Mouse (Mus musculus) limb, embryonic 13.5 days (tissue): ENCODE measurements around the gene Nprl3. TPM values are rescaled to one million over a fixed set of nuclear protein-coding genes. Genes with fewer than 3 reads are reported as not detected.
A peak's percentile ranks its signal among the peaks of the same experiment; 100 is the strongest.

Source experiments
- ATAC-seq: fragments of 200-750 bp; cut with Nextera tagmentation; 2 replicates; pipeline ENCODE4 v1.8.0; 2017; ENCODE audit warnings: low read depth, moderate number of reproducible peaks, moderate TSS enrichment; ENCODE audit not compliant: low FRiP score
- H3K27ac ChIP-seq: fragments of 300-500 bp; sonication (generic); 2 replicates; pipeline ENCODE4 v1.5.1; 2015; ENCODE audit warnings: inconsistent platforms, mild to moderate bottlenecking, moderate library complexity
- H3K27me3 ChIP-seq: fragments of 300-500 bp; sonication (generic); 2 replicates; pipeline ENCODE4 v1.6.1; 2015; ENCODE audit warnings: mild to moderate bottlenecking, inconsistent platforms
- H3K36me3 ChIP-seq: fragments of 300-500 bp; sonication (generic); 2 replicates; pipeline ENCODE4 v1.6.1; 2015; ENCODE audit warnings: inconsistent platforms, mild to moderate bottlenecking, moderate library complexity
- H3K4me1 ChIP-seq: fragments of 300-500 bp; sonication (generic); 2 replicates; pipeline ENCODE4 v1.6.1; 2015; ENCODE audit warnings: inconsistent platforms
- H3K4me2 ChIP-seq: fragments of 300-500 bp; sonication (generic); replicated peaks from 2 replicates; pipeline ENCODE4 v1.6.1; 2015; ENCODE audit warnings: inconsistent platforms, mild to moderate bottlenecking, moderate library complexity
- H3K4me3 ChIP-seq: fragments of 300-500 bp; sonication (generic); 2 replicates; pipeline ENCODE4 v1.5.1; 2015; ENCODE audit warnings: moderate library complexity, mild to moderate bottlenecking, inconsistent platforms
- H3K9ac ChIP-seq: fragments of 300-500 bp; sonication (generic); 2 replicates; pipeline ENCODE4 v1.6.1; 2015; ENCODE audit warnings: mild to moderate bottlenecking, inconsistent platforms
- H3K9me3 ChIP-seq: fragments of 300-500 bp; sonication (generic); 2 replicates; pipeline ENCODE4 v1.6.1; 2016; ENCODE audit warnings: inconsistent platforms
- WGBS: fragments of 180-500 bp; shearing (Covaris S2); methylation state at CpG from one replicate; pipeline ENCODE4 v1.1.7; 2015; 5-methylcytosine and 5-hydroxymethylcytosine counted together
- polyA plus RNA-seq: library from polyadenylated mRNA; unstranded; fragments of >200 nt; fragmentation: Nextera tagmentation; extraction: Ambion mirVana; gene quantifications from 2 replicates; pipeline ENCODE4 v1.2.1, GENCODE M21; 2015

The Nprl3 gene
- polyA plus RNA-seq, 1 experiment from 2014 or later, result 47.0 TPM

DNA sequence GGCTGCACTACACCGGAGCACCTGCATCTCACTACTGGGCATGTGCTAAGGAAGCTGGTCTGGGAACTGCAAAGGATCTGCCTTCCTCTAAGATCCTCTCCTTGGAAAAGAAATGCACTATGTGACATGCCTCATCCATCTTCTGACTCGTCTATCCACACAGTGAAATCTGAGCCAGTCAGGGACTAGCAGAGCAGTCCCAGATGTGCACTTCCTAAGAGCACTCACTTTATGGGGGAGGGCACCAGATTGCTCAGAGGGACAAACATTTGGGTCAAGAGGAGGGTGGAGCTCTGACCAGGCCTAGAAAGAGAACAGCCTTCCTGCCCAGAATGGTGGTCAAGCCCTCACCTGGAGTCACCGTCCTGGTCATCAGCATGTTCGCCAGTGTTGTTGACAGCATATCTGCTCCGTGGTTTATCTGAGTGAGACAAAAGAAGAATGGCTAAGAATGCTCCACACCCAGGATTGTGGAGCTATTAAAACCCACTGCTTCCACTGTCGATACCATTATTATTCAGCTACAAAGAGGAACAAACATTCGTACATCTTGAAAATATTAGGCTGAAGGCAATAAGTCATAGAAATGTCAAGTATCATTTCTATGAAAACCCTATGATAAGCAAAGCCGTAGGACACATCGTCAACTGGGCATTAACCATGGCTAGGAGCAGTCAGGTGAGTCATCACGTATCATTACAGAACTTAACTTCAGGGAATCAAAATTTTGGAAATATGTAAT is 4.7 kb downstream of the Nprl3 start:
- peaks cover 24% of the 10 kb centered on the region for H3K36me3 ChIP-seq
- no peak overlapping the region for H3K9ac ChIP-seq
- H3K27me3 ChIP-seq, result no peaks in the 10 kb centered on the region
- no peak overlapping the region for H3K4me3 ChIP-seq
- H3K9me3 ChIP-seq, result no peaks in the 10 kb centered on the region
- WGBS, result 73% methylated on average over 10 of the region's 10 CpGs
- H3K4me1 ChIP-seq, result peaks cover 12% of the 10 kb centered on the region
- ATAC-seq, result no peak
- no peak overlapping the region for H3K4me2 ChIP-seq
- H3K27ac ChIP-seq, result no peak overlapping the region

DNA sequence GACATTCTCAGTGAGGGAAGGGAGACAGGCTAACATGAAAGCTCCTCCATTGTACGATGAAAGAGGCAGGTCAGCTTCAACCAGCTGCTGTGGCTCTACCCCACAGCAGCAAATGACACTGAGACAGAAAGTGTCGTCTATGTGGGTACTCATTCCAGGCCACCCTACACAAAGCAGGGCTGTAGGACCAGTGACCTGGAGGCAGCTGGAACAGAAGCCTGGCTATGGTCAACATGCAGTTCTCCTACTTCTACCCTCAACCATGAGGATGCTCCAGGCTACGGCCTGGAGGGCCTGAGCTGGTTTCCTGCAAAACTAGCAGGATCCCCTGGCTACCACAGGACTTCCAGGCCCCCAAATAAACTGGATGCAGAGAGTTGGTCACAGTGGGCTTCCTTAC is 10.9 kb downstream of the Nprl3 start:
- Histone ChIP-seq H3K36me3 (peaks cover 60% of the 10 kb centered on the region), H3K4me2 (no peak overlapping the region), H3K9ac (no peak overlapping the region), H3K27me3 (no peaks in the 10 kb centered on the region), H3K4me3 (no peak overlapping the region), H3K27ac (no peak overlapping the region), H3K4me1 (no peaks in the 10 kb centered on the region), H3K9me3 (no peaks in the 10 kb centered on the region)
- no peak for ATAC-seq
- WGBS, result 87% methylated on average over 3 of the region's 3 CpGs

DNA sequence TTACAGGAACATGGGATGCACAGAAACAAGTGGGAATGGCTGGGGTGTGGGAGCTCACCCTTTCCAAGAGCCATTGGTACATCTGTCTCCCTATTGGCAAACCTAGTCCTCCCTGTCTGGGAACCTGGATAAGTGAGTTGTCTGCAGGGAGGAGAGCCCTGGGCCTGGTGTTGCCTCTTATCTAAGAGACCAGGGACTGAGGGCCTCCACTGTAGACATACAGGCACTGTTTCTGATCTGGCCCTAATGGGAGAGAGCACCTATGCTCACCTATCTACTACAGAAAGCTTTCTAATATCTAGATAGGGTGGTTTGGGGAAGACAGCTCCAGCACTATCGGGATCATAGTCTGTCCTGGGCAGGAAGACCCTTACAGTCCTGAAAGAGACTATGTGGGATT is 11.4 kb downstream of the Nprl3 start:
- Histone ChIP-seq H3K36me3 (peaks cover 63% of the 10 kb centered on the region), H3K9me3 (no peaks in the 10 kb centered on the region), H3K27me3 (no peaks in the 10 kb centered on the region), H3K4me2 (no peak overlapping the region), H3K27ac (no peak overlapping the region), H3K4me1 (no peaks in the 10 kb centered on the region), H3K9ac (no peak overlapping the region), H3K4me3 (no peak overlapping the region)
- no peak for ATAC-seq
- WGBS, result 98% methylated on average over 1 of the region's 1 CpGs

DNA sequence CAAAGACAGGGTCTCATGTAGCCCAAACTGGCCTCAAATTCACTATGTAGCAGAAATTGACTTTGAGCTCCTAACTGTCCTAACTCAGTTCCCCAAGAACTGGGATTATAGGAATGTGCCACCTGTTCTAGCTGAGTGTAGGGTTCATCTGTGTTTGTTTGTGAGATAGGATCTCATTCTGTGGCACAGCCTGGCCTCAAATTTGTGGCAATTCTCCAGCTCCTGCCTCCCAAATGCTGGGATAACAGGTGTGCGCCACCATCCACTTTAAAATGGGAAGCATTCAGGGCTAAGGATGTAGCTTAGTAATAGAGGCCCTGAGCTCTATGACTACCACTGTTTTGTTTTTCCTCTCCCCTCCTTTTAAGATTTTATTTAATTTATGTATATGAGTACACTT is 14.4 kb downstream of the Nprl3 start:
- H3K36me3 ChIP-seq, result peaks cover 74% of the 10 kb centered on the region
- no peak overlapping the region for H3K9ac ChIP-seq
- H3K9me3 ChIP-seq, result no peaks in the 10 kb centered on the region
- H3K4me1 ChIP-seq, result no peaks in the 10 kb centered on the region
- H3K4me2 ChIP-seq, result no peak overlapping the region
- 97% methylated on average over 1 of the region's 1 CpGs for WGBS
- H3K27ac ChIP-seq, result no peak overlapping the region
- no peak overlapping the region for H3K4me3 ChIP-seq
- ATAC-seq, result no peak
- no peaks in the 10 kb centered on the region for H3K27me3 ChIP-seq

DNA sequence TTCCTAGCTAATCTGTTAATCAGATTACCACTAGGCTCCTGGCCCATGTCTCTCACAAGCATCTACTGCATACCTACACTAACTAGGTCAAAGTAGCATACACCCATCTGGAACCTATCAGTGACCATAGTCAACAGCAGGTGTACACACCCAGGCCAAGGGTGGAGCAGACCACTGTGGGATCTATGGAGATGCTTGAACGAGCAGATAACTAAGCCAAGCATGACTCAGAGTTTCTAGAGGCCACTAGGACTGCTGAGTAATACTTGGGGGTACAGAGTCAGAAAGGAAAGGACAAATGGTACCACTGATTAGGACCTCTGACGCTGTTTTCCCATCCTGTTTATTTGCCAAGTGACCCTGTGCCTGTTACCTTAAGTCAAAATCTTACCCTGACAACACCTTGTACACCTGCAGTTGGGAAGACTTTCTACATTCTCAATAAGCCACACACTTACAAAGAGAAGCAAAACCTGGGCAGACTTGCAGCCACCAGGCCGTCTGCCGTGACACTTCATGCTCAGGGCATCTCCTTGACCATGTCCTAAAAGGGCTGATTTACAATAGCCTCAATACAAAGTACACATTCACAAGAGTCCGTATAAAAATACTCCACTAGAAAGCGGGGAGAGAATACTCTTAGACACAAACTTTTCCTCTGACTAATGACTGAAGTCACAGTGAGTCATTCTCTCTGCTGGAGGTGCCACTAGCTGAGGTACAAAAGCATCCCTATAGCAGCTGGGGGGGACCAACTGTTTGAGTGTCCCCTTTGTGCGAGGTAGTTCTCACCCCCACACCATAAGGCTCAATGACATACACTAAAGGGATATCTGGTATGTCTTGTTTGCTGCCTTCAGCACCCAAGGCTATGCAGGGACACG is 16.4 kb downstream of the Nprl3 start:
- 89% methylated on average over 8 of the region's 8 CpGs for WGBS
- no peak overlapping the region for H3K9ac ChIP-seq
- no peaks in the 10 kb centered on the region for H3K4me1 ChIP-seq
- no peak overlapping the region for H3K4me3 ChIP-seq
- no peaks in the 10 kb centered on the region for H3K27me3 ChIP-seq
- no peak overlapping the region for H3K27ac ChIP-seq
- no peak for ATAC-seq
- H3K9me3 ChIP-seq, result no peaks in the 10 kb centered on the region
- H3K4me2 ChIP-seq, result no peak overlapping the region
- H3K36me3 ChIP-seq, result peaks cover 87% of the 10 kb centered on the region

DNA sequence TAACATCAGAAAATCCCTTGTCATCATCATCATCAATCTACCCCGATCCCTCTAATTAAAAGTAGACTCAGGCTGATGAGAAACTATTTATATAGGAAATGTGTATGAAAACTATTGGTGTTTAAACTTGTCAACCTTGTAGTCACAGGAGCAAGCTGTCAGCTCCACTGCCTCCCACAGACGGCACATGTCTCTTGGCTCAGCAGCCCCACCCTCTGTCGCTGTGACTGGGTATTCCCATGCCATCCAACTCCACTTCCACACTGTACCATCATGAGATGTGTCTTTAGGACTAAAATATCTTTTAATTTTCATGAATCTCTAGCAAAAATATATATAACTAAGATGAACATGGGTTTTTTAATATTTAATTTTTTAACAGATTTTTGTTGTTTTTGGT is 19.2 kb downstream of the Nprl3 start:
- WGBS, result 88% methylated on average over 3 of the region's 3 CpGs

DNA sequence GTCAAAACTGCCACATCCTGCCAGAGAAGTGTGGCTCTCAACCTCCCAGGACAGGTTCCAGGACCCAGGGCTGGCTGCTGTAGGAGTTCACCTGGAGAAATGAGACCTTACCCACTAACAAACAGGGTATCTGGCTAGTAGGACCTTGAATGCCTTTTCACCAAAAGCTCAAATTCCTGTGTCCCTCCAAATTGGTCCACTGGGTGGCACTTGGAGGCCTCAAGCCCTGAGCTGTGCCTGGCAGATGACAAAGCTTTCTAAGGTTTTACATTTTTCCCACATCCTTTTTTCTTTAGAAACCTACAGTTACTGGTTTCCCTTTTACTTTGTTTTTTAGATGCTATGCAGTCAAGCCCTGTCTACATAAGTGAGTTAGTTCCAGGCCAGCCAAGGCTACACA is 20.4 kb downstream of the Nprl3 start:
- Histone ChIP-seq H3K9ac (no peak overlapping the region), H3K27ac (no peak overlapping the region), H3K4me1 (no peaks in the 10 kb centered on the region), H3K36me3 (peaks cover 81% of the 10 kb centered on the region), H3K4me2 (no peak overlapping the region), H3K4me3 (no peak overlapping the region), H3K27me3 (no peaks in the 10 kb centered on the region), H3K9me3 (no peaks in the 10 kb centered on the region)
- ATAC-seq, result no peak

More for the DNA sequence above, 19.2 kb downstream of the Nprl3 start:
- Histone ChIP-seq H3K4me2 (no peak overlapping the region), H3K9ac (no peak overlapping the region), H3K27ac (no peak overlapping the region), H3K4me1 (no peaks in the 10 kb centered on the region), H3K36me3 (peaks cover 82% of the 10 kb centered on the region), H3K27me3 (no peaks in the 10 kb centered on the region), H3K4me3 (no peak overlapping the region), H3K9me3 (no peaks in the 10 kb centered on the region)
- ATAC-seq, result no peak

DNA sequence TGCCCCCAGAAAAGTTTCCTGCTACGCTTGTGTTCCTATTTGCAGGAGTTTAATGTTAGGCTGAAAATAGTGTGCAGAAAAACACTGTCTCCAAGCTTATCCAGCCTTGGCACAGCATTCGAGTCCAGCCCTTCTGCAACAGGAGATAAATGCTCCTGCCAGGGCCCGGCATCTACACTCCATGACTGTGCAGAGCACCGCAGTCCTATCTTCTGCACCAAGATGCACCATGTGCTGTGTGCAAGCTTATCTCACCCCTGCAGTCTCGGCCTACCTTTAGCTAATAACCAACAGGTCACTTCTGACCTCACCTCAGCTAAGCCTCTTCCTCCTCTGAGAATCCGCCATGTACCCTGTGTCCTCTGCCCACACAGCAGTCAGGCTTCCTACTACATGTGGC is 21.9 kb downstream of the Nprl3 start:
- Histone ChIP-seq H3K4me3 (no peak overlapping the region), H3K4me2 (no peak overlapping the region), H3K27ac (no peak overlapping the region), H3K36me3 (peaks cover 82% of the 10 kb centered on the region), H3K27me3 (no peaks in the 10 kb centered on the region), H3K9ac (no peak overlapping the region), H3K4me1 (no peaks in the 10 kb centered on the region), H3K9me3 (no peaks in the 10 kb centered on the region)
- ATAC-seq, result no peak
- 92% methylated on average over 6 of the region's 6 CpGs for WGBS

DNA sequence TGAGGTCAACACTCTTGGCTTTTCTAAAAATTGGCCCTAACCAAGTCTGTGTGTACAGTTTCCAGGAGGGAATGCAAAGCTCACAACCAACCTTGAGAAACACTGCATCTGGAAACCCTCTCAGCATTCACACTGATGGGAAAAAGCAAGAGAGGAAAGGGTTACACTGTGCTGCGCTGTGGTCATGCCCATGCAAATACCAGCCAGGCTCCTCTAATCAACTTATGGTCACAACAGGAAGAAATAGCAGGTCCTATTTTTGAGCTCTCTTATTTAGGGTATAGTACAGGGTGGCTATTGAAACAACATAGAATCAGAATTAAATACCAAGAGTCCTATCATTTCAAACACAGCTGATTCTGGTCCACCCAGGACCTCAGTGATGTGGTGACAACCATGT is 22.9 kb downstream of the Nprl3 start:
- no peak overlapping the region for H3K27ac ChIP-seq
- H3K9me3 ChIP-seq, result no peaks in the 10 kb centered on the region
- no peak overlapping the region for H3K9ac ChIP-seq
- H3K4me1 ChIP-seq, result no peaks in the 10 kb centered on the region
- H3K4me2 ChIP-seq, result no peak overlapping the region
- ATAC-seq, result no peak; the same call in 1 of the 2 replicates
- WGBS, result 81% methylated on average over 1 of the region's 1 CpGs
- peaks cover 82% of the 10 kb centered on the region for H3K36me3 ChIP-seq
- no peaks in the 10 kb centered on the region for H3K27me3 ChIP-seq
- H3K4me3 ChIP-seq, result no peak overlapping the region

DNA sequence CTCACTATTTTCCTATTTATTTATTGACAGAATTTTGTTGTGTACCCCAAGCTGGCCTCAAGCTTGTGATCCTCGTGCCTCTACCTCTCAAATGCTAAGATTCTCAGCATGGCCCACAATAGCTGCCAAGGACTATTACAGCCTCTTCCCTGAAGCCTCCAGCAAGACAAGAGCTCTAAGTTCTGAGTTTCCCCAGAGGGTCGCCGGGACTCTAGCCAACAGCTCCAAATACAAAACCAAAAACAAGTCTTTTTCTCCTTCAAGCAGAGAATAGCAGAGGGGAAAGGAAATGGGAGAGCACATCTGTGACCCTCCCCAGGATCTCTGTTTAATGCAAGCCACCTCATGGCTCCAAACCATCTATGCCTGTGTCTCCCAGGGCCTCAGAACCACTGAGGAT is 23.4 kb downstream of the Nprl3 start:
- Histone ChIP-seq H3K9me3 (no peaks in the 10 kb centered on the region), H3K9ac (no peak overlapping the region), H3K36me3 (peaks cover 82% of the 10 kb centered on the region), H3K4me2 (no peak overlapping the region), H3K27ac (no peak overlapping the region), H3K4me1 (no peaks in the 10 kb centered on the region), H3K4me3 (no peak overlapping the region), H3K27me3 (no peaks in the 10 kb centered on the region)
- 87% methylated on average over 3 of the region's 3 CpGs for WGBS
- no peak for ATAC-seq

DNA sequence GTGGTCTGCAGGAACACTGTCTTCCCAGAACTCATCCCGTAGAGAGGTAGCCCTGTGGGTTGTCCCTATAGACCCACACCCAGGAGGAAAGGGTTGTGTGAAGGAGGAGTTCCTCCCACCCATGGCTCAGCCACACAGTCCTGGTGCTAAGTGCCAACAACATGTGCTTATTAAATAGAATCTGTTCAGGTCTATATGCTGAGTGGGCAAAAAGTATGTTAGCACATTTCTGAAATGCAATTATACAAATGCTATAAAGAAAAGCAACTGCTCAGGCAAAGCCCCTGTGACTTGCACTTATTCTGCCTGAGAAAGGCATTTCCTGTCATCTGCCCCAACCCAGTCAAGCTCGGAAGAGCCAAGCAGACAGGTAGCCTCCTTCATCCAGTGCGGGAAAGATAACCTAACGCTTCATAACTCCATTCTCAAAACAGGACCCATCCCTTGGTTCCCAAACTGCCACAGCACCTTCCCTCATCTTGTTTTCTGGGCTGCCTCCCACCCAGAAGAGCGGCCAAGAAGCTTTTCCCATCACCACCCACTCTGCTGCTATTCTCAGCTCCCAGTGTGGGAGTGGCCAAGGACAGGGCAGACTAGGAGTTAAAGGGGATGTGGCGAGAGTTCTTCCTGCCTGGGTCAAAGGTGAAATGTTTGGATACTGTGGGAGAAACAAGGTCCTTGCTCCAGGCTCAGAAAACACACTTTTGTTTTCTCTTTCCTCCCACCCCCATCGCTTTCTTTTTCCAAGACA is 24.1 kb downstream of the Nprl3 start:
- 70% methylated on average over 7 of the region's 7 CpGs for WGBS
- Histone ChIP-seq H3K4me1 (no peaks in the 10 kb centered on the region), H3K27ac (no peak overlapping the region), H3K4me2 (no peak overlapping the region), H3K9ac (0 out of 2 replicates have a peak overlapping the region, but pooled peaks have one; percentile 19), H3K27me3 (no peaks in the 10 kb centered on the region), H3K9me3 (no peaks in the 10 kb centered on the region), H3K36me3 (peaks cover 86% of the 10 kb centered on the region), H3K4me3 (no peak overlapping the region)
- no peak for ATAC-seq

DNA sequence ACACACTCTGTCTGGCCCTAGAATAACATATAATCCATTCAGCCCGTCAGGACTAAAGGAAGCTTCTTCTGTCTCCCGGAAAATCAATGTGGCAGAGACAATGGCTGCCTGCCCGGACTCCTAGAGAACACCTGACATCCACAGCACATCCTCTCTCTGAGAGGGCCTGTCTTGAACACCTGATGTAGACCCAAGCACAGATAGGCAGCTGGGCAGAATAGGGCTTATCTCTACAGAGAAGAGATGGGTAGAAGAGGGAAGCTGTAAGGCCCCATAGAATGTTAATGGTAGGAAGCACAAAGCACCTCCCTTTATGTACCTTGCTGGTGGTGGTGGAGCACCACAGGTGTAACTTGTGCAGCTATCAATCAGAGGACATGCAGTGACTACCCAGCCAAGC is 25.3 kb downstream of the Nprl3 start:
- Histone ChIP-seq H3K27ac (no peak overlapping the region), H3K4me3 (no peak overlapping the region), H3K36me3 (peaks cover 82% of the 10 kb centered on the region), H3K27me3 (no peaks in the 10 kb centered on the region), H3K4me2 (no peak overlapping the region), H3K9me3 (no peaks in the 10 kb centered on the region), H3K4me1 (0 out of 2 replicates have a peak, but pooled peaks cover 3% of the 10 kb centered on the region), H3K9ac (no peak overlapping the region)
- 82% methylated on average over 3 of the region's 3 CpGs for WGBS
- no peak for ATAC-seq
